Mouse (Mus musculus): ENCODE measurements around the gene Actr5.

GRCm38 (mm10) chr2:158611326-158611719, 13.4 kb upstream of the Actr5 start:
- TF ChIP-seq POLR2A (IDR thresholded peaks at IDR 0.05; ENCODE audit: borderline replicate concordance, extremely low read depth, insufficient read depth, insufficient read length, poor library complexity, severe bottlenecking) (no peak), CTCF (IDR thresholded peaks at IDR 0.05; ENCODE audit: borderline replicate concordance, extremely low read depth, insufficient read depth, insufficient read length) (no peak)
